Mouse (Mus musculus): ENCODE measurements around the gene Klf6. TPM values are rescaled to one million over a fixed set of nuclear protein-coding genes. Genes with fewer than 3 reads are reported as not detected.

Gene Klf6
- total and polyA plus RNA-seq, 2 experiments from 2014 or later: 87.1 to 146 TPM

DNA sequence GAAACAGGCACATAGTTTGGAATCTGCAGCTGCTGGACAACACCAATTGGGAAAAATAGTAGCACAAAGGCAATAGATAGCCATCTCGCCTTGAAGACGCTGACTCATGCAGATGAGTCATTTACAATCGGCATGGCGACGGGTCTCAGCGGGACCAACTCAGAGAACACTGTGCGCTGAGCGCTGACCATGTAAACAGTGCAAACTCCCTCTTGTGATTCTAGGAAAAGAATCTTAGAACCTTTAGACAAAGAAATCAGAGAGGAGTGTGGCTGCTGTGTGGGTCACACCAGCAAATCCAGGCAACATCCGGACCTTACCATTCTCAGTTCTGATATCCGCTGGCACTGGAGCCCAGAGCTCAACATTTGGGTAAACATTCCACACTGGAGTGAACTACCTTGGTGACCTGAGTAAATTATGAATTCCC, 16.1 kb upstream of the Klf6 start:
- ATAC-seq: no peak
- Histone ChIP-seq H3K4me2 (ENCODE audit: low read depth) (no peak overlapping the region), H3K27ac (ENCODE audit: low read depth, low read length) (no peak overlapping the region), H3K9me3 (ENCODE audit: low read length) (no peaks in the 10 kb centered on the region), H3K36me3 (ENCODE audit: insufficient read depth) (no peaks in the 10 kb centered on the region), H3K4me1 (ENCODE audit: insufficient read depth) (no peaks in the 10 kb centered on the region), H3K27me3 (ENCODE audit: insufficient read depth, low read length) (no peaks in the 10 kb centered on the region), H3K4me3 (ENCODE audit: low read depth, low read length) (no peak overlapping the region), H3K9ac (no peak overlapping the region)
- no peak for TF ChIP-seq CTCF (IDR thresholded peaks at IDR 0.05; ENCODE audit: low read depth)
- DNase-seq: no peak
- WGBS: 65% methylated on average over 10 of the region's 10 CpGs

DNA sequence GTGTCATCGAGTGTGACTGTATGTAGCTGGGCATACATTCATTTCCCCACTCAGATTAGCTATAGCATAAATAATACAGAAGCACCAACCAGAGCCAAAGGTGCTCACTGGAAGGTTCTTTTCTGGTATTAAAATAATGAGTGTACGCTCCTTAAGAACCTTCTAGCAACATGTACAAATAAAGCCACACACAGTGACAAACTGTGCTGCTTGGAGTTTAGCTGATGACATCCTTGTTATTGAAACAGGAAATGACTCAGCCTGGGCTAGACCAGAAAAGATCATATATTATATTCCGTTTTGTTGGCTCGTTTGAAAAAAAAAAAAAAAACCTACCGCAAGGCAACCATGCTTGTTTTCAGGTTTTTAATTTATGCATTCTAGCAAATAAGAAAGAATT, 15.7 kb upstream of the Klf6 start:
- WGBS: 85% methylated on average over 5 of the region's 5 CpGs
- DNase-seq (no peak), ATAC-seq (no peak)

DNA sequence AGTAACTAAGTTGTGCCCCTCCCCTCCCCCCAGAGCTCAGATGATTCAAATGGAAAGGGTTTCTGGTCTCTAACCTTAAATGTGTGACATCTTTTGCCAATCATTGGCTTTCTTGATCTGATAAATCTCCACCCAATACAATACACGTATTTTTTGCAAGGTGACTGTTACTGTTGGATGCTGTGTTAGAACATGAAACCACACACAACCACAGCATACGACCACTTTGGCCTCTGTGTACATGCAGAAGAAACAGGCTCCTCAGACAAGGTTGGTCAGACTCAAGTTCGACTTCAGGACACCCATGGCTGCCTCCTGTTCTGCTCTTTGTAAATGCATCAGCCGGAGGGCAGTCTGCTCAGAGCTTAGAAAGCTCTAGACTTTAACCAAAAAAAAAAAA, 14.4 kb upstream of the Klf6 start:
- no peak overlapping the region for H3K27ac ChIP-seq (ENCODE audit: low read depth, low read length)
- 79% methylated on average over 4 of the region's 4 CpGs for WGBS
- H3K9me3 ChIP-seq (ENCODE audit: low read length): no peaks in the 10 kb centered on the region
- H3K9ac ChIP-seq: no peak overlapping the region
- DNase-seq (no peak), ATAC-seq (no peak)
- H3K4me2 ChIP-seq (ENCODE audit: low read depth): no peak overlapping the region
- TF ChIP-seq CTCF (IDR thresholded peaks at IDR 0.05; ENCODE audit: low read depth): no peak
- H3K27me3 ChIP-seq (ENCODE audit: insufficient read depth, low read length): no peaks in the 10 kb centered on the region
- H3K4me1 ChIP-seq (ENCODE audit: insufficient read depth): no peaks in the 10 kb centered on the region
- no peaks in the 10 kb centered on the region for H3K36me3 ChIP-seq (ENCODE audit: insufficient read depth)
- no peak overlapping the region for H3K4me3 ChIP-seq (ENCODE audit: low read depth, low read length)

More for the DNA sequence above, 15.7 kb upstream of the Klf6 start:
- Histone ChIP-seq H3K27me3 (ENCODE audit: insufficient read depth, low read length) (no peaks in the 10 kb centered on the region), H3K4me1 (ENCODE audit: insufficient read depth) (no peaks in the 10 kb centered on the region), H3K9me3 (ENCODE audit: low read length) (no peaks in the 10 kb centered on the region), H3K9ac (no peak overlapping the region), H3K27ac (ENCODE audit: low read depth, low read length) (no peak overlapping the region), H3K4me3 (ENCODE audit: low read depth, low read length) (no peak overlapping the region), H3K36me3 (ENCODE audit: insufficient read depth) (no peaks in the 10 kb centered on the region), H3K4me2 (ENCODE audit: low read depth) (no peak overlapping the region)
- TF ChIP-seq CTCF (IDR thresholded peaks at IDR 0.05; ENCODE audit: low read depth): no peak

DNA sequence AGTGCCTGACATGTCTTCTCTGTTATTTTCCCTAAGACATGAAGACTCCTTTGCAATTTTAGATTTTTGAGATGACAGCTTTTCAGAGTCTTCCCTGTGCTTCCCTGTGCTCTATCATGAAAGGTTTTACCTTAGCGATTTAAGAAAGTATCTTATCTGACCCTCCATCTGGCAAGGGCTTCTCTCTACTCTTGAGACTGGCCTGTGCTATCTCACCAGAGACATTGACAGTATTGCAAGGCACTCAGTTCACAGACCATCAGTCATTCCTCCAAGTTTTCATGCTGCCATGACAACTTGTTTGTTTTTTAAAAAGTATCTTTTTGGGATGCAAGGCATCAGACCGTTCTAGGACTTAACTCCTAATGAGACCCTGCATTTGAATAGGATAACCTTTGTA, 13.5 kb upstream of the Klf6 start:
- WGBS: 67% methylated on average over 2 of the region's 2 CpGs

DNA sequence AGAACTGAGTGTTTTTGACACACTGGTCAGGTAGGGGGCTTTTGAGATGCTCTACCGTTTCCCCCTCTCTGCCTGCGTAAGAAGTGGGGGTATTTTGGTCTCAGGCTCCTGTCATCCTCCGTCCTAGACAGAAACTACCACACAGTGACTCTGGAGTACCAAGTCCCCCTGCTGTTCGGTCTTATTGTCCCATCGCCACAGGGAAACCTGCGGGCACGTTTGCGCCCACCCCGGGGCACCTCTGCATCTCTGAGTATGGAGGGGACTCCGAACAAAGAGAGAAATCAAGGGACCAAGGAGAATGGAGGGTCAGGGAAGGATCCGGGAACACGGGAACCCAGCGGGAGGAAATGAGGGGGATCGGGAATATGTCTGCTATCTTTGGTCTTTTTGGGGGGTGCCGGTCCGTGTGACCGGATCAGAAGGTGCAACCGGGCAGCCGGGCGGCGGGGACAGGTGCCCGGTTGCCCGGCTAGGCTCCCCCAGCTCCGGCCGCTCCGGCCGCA, 578 bp upstream of the Klf6 start:
- Histone ChIP-seq H3K4me2 (ENCODE audit: low read depth) (peak overlapping the region; percentile 81), H3K4me3 (ENCODE audit: low read depth, low read length) (peak overlapping the region; percentile 62), H3K27ac (ENCODE audit: low read depth, low read length) (peak overlapping the region; percentile 99), H3K36me3 (ENCODE audit: insufficient read depth) (peaks cover 9% of the 10 kb centered on the region), H3K4me1 (ENCODE audit: insufficient read depth) (peaks cover 9% of the 10 kb centered on the region), H3K9me3 (ENCODE audit: low read length) (no peaks in the 10 kb centered on the region), H3K9ac (peak overlapping the region; percentile 92), H3K27me3 (ENCODE audit: insufficient read depth, low read length) (no peaks in the 10 kb centered on the region)
- TF ChIP-seq CTCF (IDR thresholded peaks at IDR 0.05; ENCODE audit: low read depth): peak; percentile 67
- 1% methylated on average over 27 of the region's 27 CpGs for WGBS
- peak; percentile 44 for ATAC-seq
- DNase-seq: no peak

More for the DNA sequence above, 13.5 kb upstream of the Klf6 start:
- no peaks in the 10 kb centered on the region for H3K27me3 ChIP-seq (ENCODE audit: insufficient read depth, low read length)
- H3K36me3 ChIP-seq (ENCODE audit: insufficient read depth): no peaks in the 10 kb centered on the region
- no peaks in the 10 kb centered on the region for H3K4me1 ChIP-seq (ENCODE audit: insufficient read depth)
- no peak for TF ChIP-seq CTCF (IDR thresholded peaks at IDR 0.05; ENCODE audit: low read depth)
- no peak overlapping the region for H3K4me3 ChIP-seq (ENCODE audit: low read depth, low read length)
- no peak overlapping the region for H3K4me2 ChIP-seq (ENCODE audit: low read depth)
- no peak for ATAC-seq
- no peaks in the 10 kb centered on the region for H3K9me3 ChIP-seq (ENCODE audit: low read length)
- H3K27ac ChIP-seq (ENCODE audit: low read depth, low read length): no peak overlapping the region
- no peak for DNase-seq
- H3K9ac ChIP-seq: no peak overlapping the region

DNA sequence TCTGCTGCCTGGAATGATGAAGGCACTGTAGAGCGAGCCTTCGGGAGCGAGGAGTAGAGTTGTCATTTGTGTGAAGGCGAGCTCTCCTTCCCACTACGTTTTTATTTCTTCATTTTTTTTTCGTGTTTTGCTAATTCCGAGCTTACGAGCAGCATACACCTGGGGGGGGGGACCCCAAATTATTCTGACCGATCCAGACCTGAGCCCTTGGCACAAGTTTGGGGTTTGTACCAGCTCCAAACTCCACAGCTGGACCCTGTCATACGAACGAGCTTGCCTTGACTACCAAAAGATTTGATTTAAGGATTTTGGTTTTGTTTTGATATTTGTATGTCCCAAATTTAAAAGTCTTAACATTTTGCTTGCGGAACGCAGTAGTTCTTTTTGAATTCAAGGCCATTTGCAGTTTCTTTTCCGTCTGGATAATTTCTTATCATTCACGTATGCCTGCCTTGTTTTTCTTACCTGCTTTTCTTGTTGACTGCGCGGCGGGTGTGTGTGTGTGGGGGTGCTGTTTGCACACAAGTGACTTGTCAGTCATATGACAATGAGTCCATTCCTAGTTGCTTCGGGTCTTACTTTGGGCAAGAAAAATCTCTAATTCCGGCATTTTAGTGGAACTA, 832 bp downstream of the Klf6 start:
- TF ChIP-seq CTCF (IDR thresholded peaks at IDR 0.05; ENCODE audit: low read depth): no peak
- DNase-seq: peak; percentile 75
- no peaks in the 10 kb centered on the region for H3K27me3 ChIP-seq (ENCODE audit: insufficient read depth, low read length)
- H3K9me3 ChIP-seq (ENCODE audit: low read length): no peaks in the 10 kb centered on the region
- WGBS: under 1% methylated on average over 20 of the region's 20 CpGs
- peak overlapping the region; percentile 89 for H3K27ac ChIP-seq (ENCODE audit: low read depth, low read length)
- H3K4me1 ChIP-seq (ENCODE audit: insufficient read depth): peaks cover 10% of the 10 kb centered on the region
- peak overlapping the region; percentile 90 for H3K4me3 ChIP-seq (ENCODE audit: low read depth, low read length)
- no peak for ATAC-seq
- H3K4me2 ChIP-seq (ENCODE audit: low read depth): peak overlapping the region; percentile 59
- H3K9ac ChIP-seq: peak overlapping the region; percentile 67
- H3K36me3 ChIP-seq (ENCODE audit: insufficient read depth): peaks cover 23% of the 10 kb centered on the region

DNA sequence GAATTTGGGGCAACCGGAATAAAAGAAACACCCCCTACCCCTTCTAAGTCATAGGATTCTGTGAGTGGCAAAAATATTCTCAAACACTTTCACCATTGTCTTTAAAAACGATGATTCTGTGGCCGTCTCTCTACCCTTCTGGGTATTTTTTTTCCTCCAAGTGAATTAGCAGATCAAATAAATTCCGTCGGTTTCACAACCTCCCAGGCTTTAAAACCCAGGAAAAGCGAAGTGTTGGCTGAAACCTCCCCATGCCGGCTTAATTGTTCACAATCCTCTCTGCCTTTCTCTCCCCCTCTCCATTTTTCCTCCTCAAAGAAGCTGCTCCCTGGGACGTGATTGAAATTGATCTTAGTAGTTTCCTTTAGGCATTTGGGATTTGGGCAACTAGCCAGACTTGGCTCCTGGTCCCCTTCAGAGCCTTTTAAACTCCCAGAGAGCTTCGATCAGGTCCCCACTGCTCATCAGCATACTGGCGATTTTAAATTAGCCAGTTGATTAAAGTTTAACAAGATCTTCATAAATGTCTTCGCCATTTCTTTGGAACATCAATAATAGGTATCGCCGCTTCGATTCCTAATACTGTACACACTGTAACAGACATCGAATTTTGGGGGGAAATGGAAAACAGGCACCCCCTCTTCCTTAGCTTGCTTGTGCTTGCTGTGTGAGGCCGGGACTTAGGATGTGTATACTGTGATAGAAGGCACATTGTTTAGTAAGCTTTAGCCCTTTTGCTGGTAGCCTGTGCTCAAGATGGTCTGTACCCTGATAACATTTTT, 1.5 kb downstream of the Klf6 start:
- Histone ChIP-seq H3K36me3 (ENCODE audit: insufficient read depth) (peaks cover 30% of the 10 kb centered on the region), H3K9me3 (ENCODE audit: low read length) (no peaks in the 10 kb centered on the region), H3K9ac (peak overlapping the region; percentile 67), H3K27me3 (ENCODE audit: insufficient read depth, low read length) (no peaks in the 10 kb centered on the region), H3K27ac (ENCODE audit: low read depth, low read length) (peak overlapping the region; percentile 89), H3K4me1 (ENCODE audit: insufficient read depth) (peaks cover 10% of the 10 kb centered on the region), H3K4me2 (ENCODE audit: low read depth) (peak overlapping the region; percentile 59), H3K4me3 (ENCODE audit: low read depth, low read length) (peak overlapping the region; percentile 90)
- WGBS: 1% methylated on average over 16 of the region's 16 CpGs
- DNase-seq (peak; percentile 74), ATAC-seq (no peak)
- no peak for TF ChIP-seq CTCF (IDR thresholded peaks at IDR 0.05; ENCODE audit: low read depth)
